Mouse (Mus musculus) lung, postnatal 0 days (tissue): ENCODE measurements around the gene Trak1.

Source experiments
- CTCF ChIP-seq: IDR thresholded peaks from 2 replicates; pipeline ENCODE4 v1.5.1; 2016; ENCODE audit warnings: antibody characterized with exemption, mild to moderate bottlenecking
- EP300 ChIP-seq: IDR thresholded peaks from 2 replicates; pipeline ENCODE4 v1.6.1; 2016; ENCODE audit warnings: antibody characterized with exemption, mild to moderate bottlenecking, control low read depth

- TF ChIP-seq CTCF (peak; percentile 51), EP300 (no peak)
These were observed 19.5 kb downstream of the Trak1 start for GRCm38 (mm10) chr9:121316621-121317405.
